Mouse (Mus musculus): ENCODE results near the gene Gdf1.

Gdf1 gene

DNA sequence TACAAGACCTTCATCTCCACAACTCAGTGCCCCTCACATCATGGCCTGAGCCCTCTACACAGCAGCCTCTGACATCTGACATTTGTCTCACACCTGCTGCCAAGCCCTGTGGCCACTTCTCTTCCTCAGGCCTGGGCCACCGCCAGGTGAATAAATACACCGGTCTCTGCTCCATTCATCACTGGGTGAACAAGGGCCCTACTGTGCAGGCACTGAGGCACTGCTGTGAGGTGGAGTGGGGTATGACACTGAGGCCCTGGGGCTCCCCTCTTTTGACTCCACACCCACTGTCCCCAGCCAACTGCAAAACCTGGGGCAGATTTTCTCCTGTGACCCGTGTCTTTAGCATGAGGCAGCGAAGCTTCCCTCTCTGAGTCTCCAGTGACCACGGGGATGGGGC, 37.0 kb downstream of the Gdf1 start:
- no peak for DNase-seq

DNA sequence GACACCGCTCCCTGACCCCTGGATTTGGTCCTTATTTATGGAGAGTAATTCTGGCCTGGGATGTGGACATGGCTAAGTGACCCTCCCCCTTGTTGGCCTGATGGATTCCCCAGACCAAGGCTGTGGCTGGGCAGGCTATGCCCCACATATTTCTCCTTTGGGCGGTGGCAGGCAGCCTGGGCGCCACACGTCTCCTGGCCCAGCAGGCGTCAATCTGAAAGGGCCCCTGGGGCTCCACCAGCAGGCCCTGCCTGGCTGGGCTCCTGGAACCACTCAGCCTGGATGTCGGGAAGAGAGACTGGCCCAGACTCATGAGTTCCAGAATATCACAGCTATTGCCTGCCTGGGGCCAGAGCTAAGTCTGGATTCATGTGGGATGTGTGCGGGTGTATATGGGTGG, 40.9 kb downstream of the Gdf1 start:
- DNase-seq = no peak

DNA sequence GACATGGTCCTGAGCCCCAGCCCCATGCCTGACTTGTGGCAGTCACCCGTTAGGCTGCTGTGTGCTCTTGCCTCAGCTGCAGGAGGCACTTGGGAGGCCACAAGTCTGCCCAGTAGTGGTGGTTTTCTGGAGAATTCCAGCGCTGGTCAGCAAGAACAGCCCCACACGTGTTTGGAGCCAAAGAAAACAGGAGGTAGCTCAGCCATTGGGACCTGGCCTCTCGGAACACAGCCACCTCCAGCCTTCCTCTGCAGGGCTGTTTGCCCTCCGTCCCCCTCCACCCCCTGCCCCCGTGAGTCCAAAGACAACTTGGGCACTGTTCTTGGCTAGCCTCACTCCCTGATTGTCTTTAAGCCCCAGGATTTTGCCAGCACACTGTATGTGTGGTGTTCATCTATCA, 42.3 kb downstream of the Gdf1 start:
- DNase-seq = no peak

DNA sequence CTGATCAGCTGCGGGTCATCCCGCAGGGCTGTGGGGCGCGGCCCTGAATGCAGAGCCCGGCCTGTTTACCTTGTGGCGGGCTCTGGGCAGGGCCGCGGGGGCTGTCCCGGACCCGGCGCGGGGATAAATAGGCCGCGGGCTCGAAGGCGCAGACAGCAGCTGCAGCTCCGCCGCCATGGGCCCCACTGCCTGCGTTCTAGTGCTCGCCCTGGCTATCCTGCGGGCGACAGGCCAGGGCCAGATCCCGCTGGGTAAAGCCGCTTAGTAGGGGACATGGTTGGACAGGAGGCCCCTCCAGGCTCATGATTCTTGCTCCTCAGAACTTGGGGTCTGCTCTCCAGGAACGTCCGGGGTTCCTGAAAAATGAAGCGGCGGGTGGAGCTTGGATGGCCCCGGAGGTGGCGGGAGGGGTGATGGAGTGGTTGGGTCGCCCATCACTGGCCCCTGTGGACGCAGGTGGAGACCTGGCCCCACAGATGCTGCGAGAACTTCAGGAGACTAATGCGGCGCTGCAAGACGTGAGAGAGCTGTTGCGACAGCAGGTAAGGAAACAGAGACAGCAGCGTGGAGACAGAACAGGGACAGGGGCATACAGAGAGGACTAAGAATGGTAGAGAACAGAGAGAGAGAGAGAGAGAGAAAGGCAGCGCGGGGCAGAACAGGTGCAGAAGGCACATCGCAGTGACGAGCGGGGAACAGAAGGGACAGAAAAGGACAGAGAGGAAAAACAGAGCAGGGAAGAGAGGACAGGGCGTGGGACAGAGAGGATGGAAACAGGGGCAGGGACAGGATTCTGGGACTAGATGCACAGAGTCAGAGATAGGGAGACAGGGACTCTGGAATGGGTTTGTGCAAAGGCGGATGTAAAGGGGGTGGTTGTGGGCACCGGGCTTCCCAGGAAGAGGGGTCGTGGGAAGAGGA, 44.0 kb downstream of the Gdf1 start, which contains the start of gene Comp:
Gene Comp (plus strand): TSS at position 162 of the 921 bp plus-strand sequence.
- no peak for DNase-seq

DNA sequence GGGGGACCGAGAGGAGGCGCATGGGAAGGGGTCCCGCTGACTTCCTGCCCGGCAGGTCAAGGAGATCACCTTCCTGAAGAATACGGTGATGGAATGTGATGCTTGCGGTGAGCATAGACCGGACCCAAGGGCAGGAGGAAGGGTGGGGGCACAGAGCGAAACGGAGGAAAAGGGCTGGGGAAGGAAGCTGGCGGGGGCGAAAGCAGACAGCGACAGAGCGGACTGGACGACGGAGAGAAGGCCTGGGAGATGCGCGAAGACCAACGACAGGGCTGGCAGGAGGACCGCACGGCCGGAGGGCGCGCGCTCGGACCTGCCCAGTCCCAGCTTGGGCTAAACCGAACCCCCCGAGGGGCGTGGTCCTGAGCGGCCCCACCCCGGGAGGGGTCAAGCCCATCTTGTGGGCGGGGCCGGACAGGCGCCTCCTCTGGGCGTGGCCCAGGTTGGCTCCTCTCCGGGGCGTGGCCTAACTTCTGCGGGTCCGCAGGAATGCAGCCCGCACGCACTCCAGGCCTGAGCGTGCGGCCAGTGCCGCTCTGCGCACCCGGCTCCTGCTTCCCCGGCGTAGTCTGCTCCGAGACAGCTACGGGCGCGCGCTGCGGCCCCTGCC, 44.8 kb downstream of the Gdf1 start:
- no peak for DNase-seq

DNA sequence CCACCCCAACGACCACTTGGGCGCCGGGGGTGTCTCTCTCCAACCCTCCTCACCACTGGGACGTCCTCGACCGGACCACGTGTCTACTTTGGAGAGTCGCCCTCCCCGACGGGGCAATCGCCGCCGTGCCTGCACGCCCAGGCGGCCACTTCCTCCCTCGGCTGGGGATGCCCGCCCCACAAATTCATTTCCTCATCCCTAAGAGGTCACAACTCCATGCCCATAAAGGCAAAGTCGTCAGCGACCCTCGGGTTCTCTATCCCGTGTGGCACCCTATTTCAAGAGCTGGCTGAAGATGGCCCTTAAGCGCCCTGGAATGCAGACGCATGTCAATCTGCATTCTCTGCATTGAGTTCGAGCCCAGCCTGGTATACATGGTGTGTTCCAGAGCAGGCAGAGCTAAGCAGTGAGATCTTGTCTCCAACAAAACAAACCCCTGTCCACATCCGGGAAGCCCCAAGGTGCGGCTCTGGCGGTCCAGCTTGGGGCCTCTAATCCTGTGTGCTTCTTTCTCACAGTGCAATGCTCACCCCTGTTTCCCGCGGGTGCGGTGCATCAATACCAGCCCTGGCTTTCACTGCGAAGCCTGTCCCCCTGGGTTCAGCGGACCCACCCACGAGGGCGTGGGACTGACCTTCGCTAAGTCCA, 45.7 kb downstream of the Gdf1 start:
- no peak for DNase-seq

DNA sequence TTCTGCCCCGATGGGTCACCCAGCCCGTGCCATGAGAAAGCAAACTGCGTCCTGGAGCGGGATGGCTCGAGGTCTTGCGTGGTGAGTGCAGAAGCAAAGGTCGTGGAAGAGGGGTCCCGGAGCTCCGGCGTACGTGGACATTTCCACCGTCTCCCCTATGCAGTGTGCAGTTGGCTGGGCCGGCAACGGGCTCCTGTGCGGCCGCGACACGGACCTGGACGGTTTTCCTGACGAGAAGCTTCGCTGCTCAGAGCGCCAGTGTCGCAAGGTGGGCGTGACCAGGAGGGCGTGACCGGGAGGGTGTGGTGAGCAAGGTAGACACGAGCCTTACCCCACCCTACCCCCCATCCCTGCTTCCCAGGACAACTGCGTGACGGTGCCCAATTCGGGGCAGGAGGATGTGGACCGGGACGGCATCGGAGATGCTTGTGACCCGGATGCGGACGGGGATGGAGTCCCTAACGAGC, 46.7 kb downstream of the Gdf1 start:
- no peak for DNase-seq

DNA sequence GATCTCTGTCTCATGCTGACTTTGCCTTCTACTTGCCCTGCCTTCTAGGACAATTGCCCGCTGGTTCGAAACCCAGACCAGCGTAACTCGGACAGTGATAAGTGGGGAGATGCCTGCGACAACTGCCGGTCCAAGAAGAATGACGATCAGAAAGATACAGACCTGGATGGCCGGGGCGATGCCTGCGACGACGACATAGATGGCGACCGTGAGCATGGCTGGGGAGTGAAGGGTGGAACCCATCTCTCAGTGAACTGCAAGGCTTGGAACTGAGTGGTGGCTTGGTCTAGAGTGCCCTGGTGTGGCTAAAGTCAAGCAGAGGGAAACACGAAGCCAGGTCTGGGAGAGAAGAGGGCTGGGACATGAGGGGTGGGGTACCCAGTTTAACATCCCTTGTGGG, 47.4 kb downstream of the Gdf1 start:
- no peak for DNase-seq

DNA sequence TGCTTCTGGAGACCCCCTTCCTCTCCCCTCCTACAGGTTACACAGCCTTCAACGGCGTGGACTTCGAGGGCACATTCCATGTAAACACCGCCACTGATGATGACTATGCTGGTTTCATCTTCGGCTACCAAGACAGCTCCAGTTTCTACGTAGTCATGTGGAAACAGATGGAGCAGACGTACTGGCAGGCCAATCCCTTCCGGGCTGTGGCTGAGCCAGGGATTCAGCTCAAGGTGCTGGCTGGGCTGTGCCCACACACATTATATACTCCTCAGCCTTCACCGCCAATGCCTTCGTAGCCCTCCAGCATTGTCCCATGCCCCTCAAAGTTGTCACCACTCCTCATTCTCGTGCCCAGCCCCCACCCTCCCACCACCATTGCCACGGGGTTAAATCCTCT, 50.5 kb downstream of the Gdf1 start:
- peak; percentile 31 for DNase-seq
